Mouse (Mus musculus) spleen, postnatal 4 days (tissue): ENCODE results near the gene Abca12.

ENCODE experiments used
- DNase-seq, 2 experiments: peaks; one replicate each; pipeline ENCODE4 v3.0.0; 2022; ENCODE audit warnings: low spot score in 2 of 2

The Abca12 gene

GRCm38 (mm10) chr1:71414810-71415209 lies at the start of gene Abca12:
Gene Abca12, minus strand, starts transcription at chr1:71414910.
- no peak for DNase-seq

- DNase-seq = no peak
These were observed 43.3 kb upstream of the Abca12 start for GRCm38 (mm10) chr1:71457961-71458360.

- DNase-seq = no peak
These were observed 32.7 kb upstream of the Abca12 start for GRCm38 (mm10) chr1:71447424-71447823.

- DNase-seq = no peak
These were observed 7.1 kb upstream of the Abca12 start for GRCm38 (mm10) chr1:71421741-71422333.

- no peak for DNase-seq
These were observed 3.8 kb upstream of the Abca12 start for GRCm38 (mm10) chr1:71418467-71418866.

- DNase-seq = no peak
These were observed 3.2 kb upstream of the Abca12 start for GRCm38 (mm10) chr1:71417951-71418350.

GRCm38 (mm10) chr1:71414084-71414483 lies 626 bp downstream of the Abca12 start:
- no peak for DNase-seq

GRCm38 (mm10) chr1:71413114-71413513 lies 1.6 kb downstream of the Abca12 start:
- DNase-seq = no peak

GRCm38 (mm10) chr1:71407711-71408110 lies 7.0 kb downstream of the Abca12 start:
- DNase-seq = no peak

- no peak for DNase-seq
These were observed 17.1 kb downstream of the Abca12 start for GRCm38 (mm10) chr1:71397635-71398034.

- no peak for DNase-seq
These were observed 18.6 kb downstream of the Abca12 start for GRCm38 (mm10) chr1:71396105-71396504.

- no peak for DNase-seq
These were observed 20.5 kb downstream of the Abca12 start for GRCm38 (mm10) chr1:71394177-71394576.

GRCm38 (mm10) chr1:71393489-71393888 lies 21.2 kb downstream of the Abca12 start:
- DNase-seq = no peak

- no peak for DNase-seq
These were observed 22.2 kb downstream of the Abca12 start for GRCm38 (mm10) chr1:71392463-71392862.

GRCm38 (mm10) chr1:71386593-71386992 lies 28.1 kb downstream of the Abca12 start:
- DNase-seq = no peak

- no peak for DNase-seq
These were observed 30.6 kb downstream of the Abca12 start for GRCm38 (mm10) chr1:71384098-71384497.

- no peak for DNase-seq
These were observed 41.6 kb downstream of the Abca12 start for GRCm38 (mm10) chr1:71373090-71373489.

- DNase-seq = no peak
These were observed 44.4 kb downstream of the Abca12 start for GRCm38 (mm10) chr1:71370266-71370665.

- no peak for DNase-seq
These were observed 46.9 kb downstream of the Abca12 start for GRCm38 (mm10) chr1:71367770-71368169.

- no peak for DNase-seq
These were observed 71.7 kb downstream of the Abca12 start for GRCm38 (mm10) chr1:71342861-71343554.

GRCm38 (mm10) chr1:71342261-71342594 lies 72.5 kb downstream of the Abca12 start:
- no peak for DNase-seq

- DNase-seq = no peak
These were observed 73.1 kb downstream of the Abca12 start for GRCm38 (mm10) chr1:71341370-71342260.
